Mouse (Mus musculus) limb, embryonic 10.5 days (tissue): ENCODE data around the gene Srsf10. TPM values are rescaled to one million over a fixed set of nuclear protein-coding genes. Genes with fewer than 3 reads are reported as not detected.

Experiments
- DNase-seq: peaks from one replicate; pipeline ENCODE4 v3.0.0-alpha.2; 2017; ENCODE audit warnings: low spot score
- H3K27ac ChIP-seq: fragments of 300-500 bp; sonication (generic); 2 replicates; pipeline ENCODE4 v1.5.1; 2016; ENCODE audit warnings: mild to moderate bottlenecking
- H3K27me3 ChIP-seq: fragments of 300-500 bp; sonication (generic); 2 replicates; pipeline ENCODE4 v1.6.1; 2016; ENCODE audit warnings: low read depth, mild to moderate bottlenecking; ENCODE audit not compliant: poor library complexity, severe bottlenecking
- H3K36me3 ChIP-seq: fragments of 300-500 bp; sonication (generic); 2 replicates; pipeline ENCODE4 v1.6.1; 2016; ENCODE audit warnings: mild to moderate bottlenecking, moderate library complexity
- H3K4me1 ChIP-seq: fragments of 300-500 bp; sonication (generic); 2 replicates; pipeline ENCODE4 v1.6.1; 2016
- H3K4me3 ChIP-seq: fragments of 300-500 bp; sonication (generic); 2 replicates; pipeline ENCODE4 v1.5.1; 2016; ENCODE audit warnings: mild to moderate bottlenecking, moderate library complexity
- H3K9me3 ChIP-seq: fragments of 300-500 bp; sonication (generic); replicated peaks from 2 replicates; pipeline ENCODE4 v1.6.1; 2016; ENCODE audit warnings: mild to moderate bottlenecking
- WGBS: fragments of 180-500 bp; shearing (Covaris S2); methylation state at CpG from one replicate; pipeline ENCODE4 v1.1.7; 2016; 5-methylcytosine and 5-hydroxymethylcytosine counted together
- polyA plus RNA-seq: library from polyadenylated mRNA; unstranded; fragments of >200 nt; fragmentation: Nextera tagmentation; extraction: Ambion mirVana; gene quantifications from 2 replicates; pipeline ENCODE4 v1.2.1, GENCODE M21; 2016

The Srsf10 gene
- polyA plus RNA-seq: 328 and 383 TPM in 2 replicates

DNA sequence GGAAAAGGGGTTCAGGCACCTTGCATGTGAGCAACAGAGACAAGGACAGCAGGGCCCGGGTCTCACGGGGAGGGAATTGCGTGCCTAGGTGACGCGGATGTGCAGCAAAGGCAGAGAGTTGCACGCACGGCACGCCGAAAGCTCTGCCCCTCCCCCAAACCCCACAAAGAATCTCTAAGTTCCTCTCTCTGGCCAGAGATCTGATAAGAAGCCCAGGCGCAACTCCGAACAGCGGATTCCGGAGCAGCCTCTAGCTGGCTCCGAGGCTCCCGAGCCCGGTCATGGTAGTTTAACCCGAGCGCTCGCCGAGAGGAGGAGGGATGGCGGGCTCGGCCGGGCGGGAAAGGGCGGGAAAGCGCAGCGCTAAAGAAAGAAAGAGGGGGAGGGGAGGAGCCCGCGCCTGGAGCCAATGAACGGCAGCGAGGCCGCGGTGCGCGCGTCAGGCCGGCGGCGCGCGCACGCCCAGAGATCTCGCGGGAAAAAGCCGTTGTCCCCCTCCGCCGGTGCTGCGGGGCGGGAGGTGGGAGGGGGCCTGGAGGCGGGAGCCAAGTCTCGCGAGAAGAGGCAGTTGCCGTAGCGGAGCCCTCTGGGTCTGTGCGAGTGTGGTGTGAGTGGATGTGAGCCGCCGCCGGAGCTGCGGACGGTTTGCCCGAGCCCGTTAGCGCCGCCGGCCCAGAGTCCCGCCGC lies at the start of gene Srsf10:
Srsf10 (plus strand) TSS at position 212 of the 687 bp plus-strand sequence.
- Histone ChIP-seq H3K4me3 (peak within 1 kb of the TSS; percentile 93), H3K27me3 (no peaks in the 10 kb centered on the region), H3K9me3 (no peaks in the 10 kb centered on the region), H3K36me3 (peaks cover 23% of the 10 kb centered on the region), H3K4me1 (peaks cover 32% of the 10 kb centered on the region), H3K27ac (peak within 1 kb of the TSS; percentile 100)
- under 1% methylated on average over 67 of the region's 67 CpGs for WGBS
- peak; percentile 99 for DNase-seq

DNA sequence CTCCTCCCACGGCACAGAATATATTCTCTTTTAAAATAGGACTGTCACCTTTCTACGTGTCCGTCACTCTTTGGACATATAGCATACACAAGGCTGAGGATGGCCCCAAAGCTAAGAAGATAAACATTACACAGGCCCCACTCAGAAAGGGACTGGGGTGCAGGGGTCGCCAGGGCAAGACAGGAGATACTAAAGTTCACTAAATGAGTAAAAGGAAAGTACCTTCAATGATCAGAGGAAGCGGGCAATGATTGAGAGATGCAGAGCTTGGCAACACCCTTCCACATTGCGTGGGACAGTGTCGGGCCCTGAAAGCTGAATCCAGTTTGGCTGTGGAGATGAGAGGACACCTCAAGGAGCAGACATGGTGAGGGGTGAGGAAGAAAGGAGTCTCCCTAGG lies 40.7 kb upstream of the Srsf10 start:
- 80% methylated on average over 7 of the region's 7 CpGs for WGBS
- H3K36me3 ChIP-seq: no peaks in the 10 kb centered on the region
- H3K4me1 ChIP-seq: no peaks in the 10 kb centered on the region
- H3K27ac ChIP-seq: no peak overlapping the region
- H3K27me3 ChIP-seq: no peaks in the 10 kb centered on the region
- no peak for DNase-seq
- H3K9me3 ChIP-seq: no peaks in the 10 kb centered on the region
- no peak overlapping the region for H3K4me3 ChIP-seq

DNA sequence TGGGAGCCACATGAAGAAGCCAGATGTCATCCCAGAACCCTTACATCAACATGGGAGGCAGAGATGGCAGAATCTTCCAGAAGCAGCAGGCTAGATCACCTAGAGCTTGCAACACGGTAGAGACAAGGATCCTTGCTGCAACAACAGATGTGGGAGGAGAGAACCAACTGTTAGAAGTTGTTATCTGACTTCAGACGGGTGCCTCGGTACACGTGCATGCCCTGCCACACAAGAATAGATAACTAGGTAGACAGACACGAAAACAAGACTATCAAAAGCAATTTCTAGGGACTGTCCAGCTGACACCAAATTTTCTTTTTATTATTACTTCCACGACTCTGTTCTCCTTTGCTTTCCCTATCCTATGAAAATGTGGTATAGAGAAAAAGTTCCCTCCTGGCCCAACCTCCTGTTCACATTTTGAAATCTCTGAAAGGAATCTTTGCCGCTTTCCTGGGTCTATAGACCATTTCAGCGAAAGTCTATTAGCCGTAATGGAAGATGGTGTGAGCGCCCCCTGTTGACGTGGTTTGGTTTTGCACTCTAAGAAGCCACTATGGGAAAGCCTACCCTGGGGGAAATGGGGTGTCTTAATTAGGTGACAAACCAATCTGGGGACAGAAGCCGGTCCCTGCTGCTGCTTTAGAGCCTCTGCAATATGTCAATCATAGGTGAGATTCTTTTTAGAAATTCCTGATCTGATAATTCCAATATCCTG lies 38.5 kb upstream of the Srsf10 start:
- peak; percentile 57 for DNase-seq

DNA sequence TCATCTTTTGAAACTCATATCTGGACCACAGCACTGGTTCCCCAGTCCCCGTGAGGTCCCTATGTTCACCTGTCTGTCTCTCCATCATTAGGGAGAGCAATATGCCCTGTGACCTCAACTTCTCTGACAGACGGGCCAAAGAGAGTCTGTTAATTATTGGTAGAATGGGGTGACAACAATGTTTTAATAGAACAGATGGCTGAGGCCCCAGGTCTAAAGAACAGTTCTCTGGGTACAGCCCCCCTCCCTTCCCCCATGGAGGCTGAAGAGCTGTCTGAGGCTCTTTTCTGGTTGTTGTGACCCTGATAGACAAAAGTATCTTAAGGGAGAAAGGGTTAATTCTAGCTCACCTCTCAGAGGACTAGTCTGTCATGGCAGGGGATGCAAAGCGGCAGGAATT lies 37.2 kb upstream of the Srsf10 start:
- Histone ChIP-seq H3K36me3 (no peaks in the 10 kb centered on the region), H3K4me1 (peaks cover 8% of the 10 kb centered on the region; the same call in 1 of the 2 replicates), H3K9me3 (no peaks in the 10 kb centered on the region), H3K4me3 (no peak overlapping the region), H3K27me3 (no peaks in the 10 kb centered on the region), H3K27ac (no peak overlapping the region)
- WGBS: 81% methylated on average over 3 of the region's 3 CpGs
- no peak for DNase-seq

More for the DNA sequence above, 38.5 kb upstream of the Srsf10 start:
- no peak overlapping the region for H3K27ac ChIP-seq
- H3K36me3 ChIP-seq: no peaks in the 10 kb centered on the region
- 48% methylated on average over 12 of the region's 12 CpGs for WGBS
- no peak overlapping the region for H3K4me3 ChIP-seq
- no peaks in the 10 kb centered on the region for H3K9me3 ChIP-seq
- H3K4me1 ChIP-seq: peaks cover 8% of the 10 kb centered on the region; the same call in 1 of the 2 replicates
- no peaks in the 10 kb centered on the region for H3K27me3 ChIP-seq

DNA sequence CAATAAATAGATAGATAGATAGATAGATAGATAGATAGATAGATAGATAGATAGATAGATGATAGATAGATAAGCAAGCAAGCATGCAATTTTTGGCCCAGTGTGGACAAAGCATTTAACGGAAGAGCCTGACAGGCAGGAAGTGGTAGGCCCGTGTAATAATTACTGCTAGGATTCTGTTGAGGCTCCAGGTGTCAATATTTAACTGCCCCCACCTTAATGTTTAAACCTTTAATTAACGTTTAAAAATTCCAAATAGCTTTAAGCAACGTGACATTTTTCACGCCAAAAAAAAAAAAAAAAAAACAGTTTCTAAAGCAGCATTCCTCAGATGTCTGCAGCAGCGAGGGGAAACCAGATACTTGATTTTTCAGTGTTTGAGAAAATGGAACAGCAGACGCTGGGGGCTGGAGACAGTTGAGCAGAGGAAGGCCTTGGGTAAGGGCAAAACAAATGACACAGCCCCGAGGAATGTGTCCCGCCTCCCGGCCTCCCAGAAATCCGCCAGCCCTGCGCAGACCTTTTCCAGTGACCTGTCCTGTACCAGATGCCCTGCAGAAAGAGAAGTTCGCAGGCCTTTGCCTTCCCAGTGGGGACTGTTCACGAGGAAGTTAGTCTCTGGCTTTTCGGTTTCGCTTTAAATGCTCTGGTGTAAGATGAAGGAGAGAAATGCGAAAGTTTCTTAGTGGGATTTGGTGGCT lies 35.6 kb upstream of the Srsf10 start:
- DNase-seq: peak; percentile 46
- H3K27me3 ChIP-seq: no peaks in the 10 kb centered on the region
- H3K36me3 ChIP-seq: no peaks in the 10 kb centered on the region
- H3K27ac ChIP-seq: peak overlapping the region; percentile 39; the same call in 1 of the 2 replicates
- 76% methylated on average over 17 of the region's 17 CpGs for WGBS
- no peaks in the 10 kb centered on the region for H3K9me3 ChIP-seq
- H3K4me3 ChIP-seq: no peak overlapping the region
- H3K4me1 ChIP-seq: peaks cover 8% of the 10 kb centered on the region

DNA sequence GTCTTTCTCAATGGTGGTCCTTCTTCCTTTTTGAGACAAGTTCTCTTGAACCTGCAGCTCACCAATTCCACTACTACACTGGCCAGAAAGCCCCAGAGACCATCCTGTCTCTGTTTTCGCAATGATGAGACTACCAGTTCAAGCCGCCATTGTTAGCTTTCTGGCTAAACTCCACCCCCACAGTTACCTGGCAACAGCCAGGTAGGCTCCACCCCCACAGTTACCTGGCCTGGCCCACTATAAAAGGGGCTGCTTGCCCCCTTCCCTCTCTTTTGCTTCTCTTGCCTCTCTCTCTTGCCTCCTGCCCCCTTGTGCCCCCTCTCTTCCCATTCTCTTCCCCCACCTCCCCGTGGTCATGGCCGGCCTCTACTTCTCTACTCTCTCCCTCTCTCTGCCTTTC lies 33.8 kb upstream of the Srsf10 start:
- no peak overlapping the region for H3K27ac ChIP-seq
- no peaks in the 10 kb centered on the region for H3K27me3 ChIP-seq
- H3K9me3 ChIP-seq: no peaks in the 10 kb centered on the region
- H3K36me3 ChIP-seq: no peaks in the 10 kb centered on the region
- no peak overlapping the region for H3K4me3 ChIP-seq
- 89% methylated on average over 4 of the region's 4 CpGs for WGBS
- H3K4me1 ChIP-seq: peaks cover 8% of the 10 kb centered on the region
- DNase-seq: no peak

DNA sequence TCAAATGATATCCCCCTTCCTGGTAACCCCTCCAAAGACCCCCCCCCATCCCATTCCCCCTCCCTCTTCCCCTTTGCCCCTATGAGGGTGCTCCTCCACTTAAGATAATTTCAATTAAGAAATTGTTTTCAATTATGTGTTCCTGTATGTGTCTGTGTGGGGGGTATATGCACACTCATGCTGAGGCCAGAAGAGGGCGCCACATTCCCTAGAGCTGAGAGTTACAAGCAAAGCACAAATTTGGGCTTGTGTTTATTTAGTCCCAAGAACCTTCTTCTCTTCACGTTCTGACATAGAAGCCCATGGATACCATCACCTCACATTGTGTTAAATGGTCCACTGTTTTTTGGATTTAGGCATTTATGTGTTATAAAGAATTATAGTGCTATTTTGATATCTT lies 32.2 kb upstream of the Srsf10 start:
- no peaks in the 10 kb centered on the region for H3K36me3 ChIP-seq
- no peaks in the 10 kb centered on the region for H3K9me3 ChIP-seq
- H3K4me3 ChIP-seq: no peak overlapping the region
- H3K27ac ChIP-seq: no peak overlapping the region
- 79% methylated on average over 2 of the region's 2 CpGs for WGBS
- H3K27me3 ChIP-seq: no peaks in the 10 kb centered on the region
- no peak for DNase-seq
- H3K4me1 ChIP-seq: peaks cover 9% of the 10 kb centered on the region

DNA sequence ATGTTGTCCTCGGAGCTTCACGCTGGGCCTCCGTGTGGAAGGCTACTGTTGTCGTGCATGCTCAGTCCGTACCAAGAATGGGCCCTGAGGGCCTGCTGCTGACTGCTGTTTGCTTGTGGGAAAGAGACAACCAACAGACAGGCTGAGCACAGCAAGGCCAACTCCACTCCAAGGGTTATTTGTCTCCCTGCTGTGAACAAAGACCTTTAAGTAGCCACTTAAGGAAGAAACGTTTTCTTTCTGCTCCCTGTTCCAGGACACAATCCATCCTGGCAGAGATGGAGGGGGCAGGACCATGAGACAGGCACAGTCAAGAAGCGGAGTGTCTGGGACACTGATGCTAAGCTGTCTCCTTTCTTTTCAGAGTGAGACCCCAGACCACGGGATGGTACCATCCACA lies 31.3 kb upstream of the Srsf10 start:
- Histone ChIP-seq H3K9me3 (no peaks in the 10 kb centered on the region), H3K27ac (no peak overlapping the region), H3K4me1 (peaks cover 17% of the 10 kb centered on the region), H3K27me3 (no peaks in the 10 kb centered on the region), H3K4me3 (no peak overlapping the region), H3K36me3 (no peaks in the 10 kb centered on the region)
- 68% methylated on average over 8 of the region's 8 CpGs for WGBS
- DNase-seq: no peak

DNA sequence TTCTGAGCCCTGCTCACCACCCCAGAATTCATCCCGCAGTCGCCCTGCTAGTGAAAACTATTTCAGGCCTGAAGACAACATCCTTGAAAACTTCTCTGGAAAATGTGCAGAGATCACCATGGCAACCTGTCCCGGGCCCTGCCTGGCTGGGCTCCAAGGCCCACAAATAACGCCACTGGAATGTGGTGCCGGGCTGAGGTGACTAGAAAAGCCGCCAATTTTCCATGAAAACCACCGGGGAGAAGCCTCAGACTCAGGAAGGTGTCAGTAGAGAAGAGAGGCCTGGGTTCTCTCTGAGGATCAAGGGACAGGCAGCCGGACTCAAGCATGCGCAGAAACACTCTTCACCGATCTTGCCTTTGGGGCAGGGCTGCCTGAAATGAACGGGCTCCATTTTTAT lies 27.1 kb upstream of the Srsf10 start:
- peak overlapping the region; percentile 82 for H3K27ac ChIP-seq
- H3K9me3 ChIP-seq: no peaks in the 10 kb centered on the region
- DNase-seq: peak; percentile 67
- WGBS: 49% methylated on average over 11 of the region's 11 CpGs
- H3K4me1 ChIP-seq: peaks cover 16% of the 10 kb centered on the region
- H3K4me3 ChIP-seq: no peak overlapping the region
- H3K36me3 ChIP-seq: no peaks in the 10 kb centered on the region
- H3K27me3 ChIP-seq: no peaks in the 10 kb centered on the region

DNA sequence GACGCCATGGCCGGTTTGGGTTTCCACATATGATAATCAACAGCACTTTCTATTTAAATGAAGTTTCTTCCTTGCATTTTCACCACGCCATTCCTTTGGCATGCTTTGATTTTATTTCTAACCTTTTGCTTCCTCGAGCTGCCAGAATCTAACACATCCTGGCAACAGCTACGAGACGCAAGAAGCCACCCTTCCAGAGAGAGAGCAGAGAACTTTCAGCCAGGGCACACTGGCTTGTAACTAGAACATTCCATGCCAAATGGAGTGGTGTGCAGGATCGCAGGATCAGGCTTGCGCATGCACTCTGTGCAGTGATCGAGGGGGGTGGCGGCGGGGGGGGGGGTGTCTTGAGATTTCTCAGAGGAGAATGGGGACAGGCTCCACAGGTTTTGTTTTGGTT lies 23.5 kb upstream of the Srsf10 start:
- Histone ChIP-seq H3K4me1 (peaks cover 22% of the 10 kb centered on the region), H3K4me3 (no peak overlapping the region), H3K27ac (peak overlapping the region; percentile 19; the same call in 1 of the 2 replicates), H3K9me3 (no peaks in the 10 kb centered on the region), H3K36me3 (no peaks in the 10 kb centered on the region), H3K27me3 (no peaks in the 10 kb centered on the region)
- no peak for DNase-seq
- WGBS: 88% methylated on average over 11 of the region's 11 CpGs

DNA sequence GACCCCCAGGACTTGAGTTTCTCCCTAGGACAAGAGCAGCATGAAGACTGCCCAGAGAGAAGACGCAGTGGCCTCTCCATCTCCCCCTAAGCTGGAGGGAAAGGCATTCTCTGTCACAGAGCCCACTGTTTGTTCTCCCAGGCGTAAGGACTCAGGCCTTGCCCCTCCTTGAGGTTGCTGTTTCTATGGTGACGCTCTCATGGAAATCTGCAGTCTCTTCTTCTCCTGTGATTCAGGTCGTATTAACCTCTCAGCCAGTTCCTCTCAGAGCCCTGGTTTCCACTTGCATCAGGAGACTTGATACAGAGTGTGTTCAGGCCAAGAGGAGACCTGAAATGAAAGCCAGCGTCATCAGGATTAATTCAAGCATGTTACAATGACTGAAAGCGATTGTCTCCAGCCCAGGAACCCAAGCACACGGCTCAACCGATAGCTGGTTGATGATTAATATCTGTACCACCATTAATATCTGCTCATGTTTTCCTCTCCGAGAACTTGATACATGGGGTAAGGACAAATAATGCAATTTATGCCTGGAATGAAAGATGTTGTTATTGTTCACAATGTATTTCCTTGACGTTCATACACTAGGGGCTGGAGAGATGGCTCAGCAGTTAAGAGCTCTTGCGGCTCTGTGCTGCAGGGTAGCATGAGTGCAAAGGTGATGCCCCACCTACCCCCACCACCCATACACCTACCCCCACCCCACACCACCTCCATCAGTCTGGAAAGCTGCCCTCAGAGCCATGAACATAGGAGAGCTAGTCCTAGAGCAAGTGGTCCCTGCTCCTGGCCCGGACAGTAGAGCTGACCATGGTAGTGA lies 22.0 kb upstream of the Srsf10 start:
- Histone ChIP-seq H3K36me3 (no peaks in the 10 kb centered on the region), H3K27ac (no peak overlapping the region), H3K4me1 (peaks cover 19% of the 10 kb centered on the region), H3K4me3 (no peak overlapping the region), H3K27me3 (no peaks in the 10 kb centered on the region), H3K9me3 (no peaks in the 10 kb centered on the region)
- 80% methylated on average over 12 of the region's 12 CpGs for WGBS
- no peak for DNase-seq

DNA sequence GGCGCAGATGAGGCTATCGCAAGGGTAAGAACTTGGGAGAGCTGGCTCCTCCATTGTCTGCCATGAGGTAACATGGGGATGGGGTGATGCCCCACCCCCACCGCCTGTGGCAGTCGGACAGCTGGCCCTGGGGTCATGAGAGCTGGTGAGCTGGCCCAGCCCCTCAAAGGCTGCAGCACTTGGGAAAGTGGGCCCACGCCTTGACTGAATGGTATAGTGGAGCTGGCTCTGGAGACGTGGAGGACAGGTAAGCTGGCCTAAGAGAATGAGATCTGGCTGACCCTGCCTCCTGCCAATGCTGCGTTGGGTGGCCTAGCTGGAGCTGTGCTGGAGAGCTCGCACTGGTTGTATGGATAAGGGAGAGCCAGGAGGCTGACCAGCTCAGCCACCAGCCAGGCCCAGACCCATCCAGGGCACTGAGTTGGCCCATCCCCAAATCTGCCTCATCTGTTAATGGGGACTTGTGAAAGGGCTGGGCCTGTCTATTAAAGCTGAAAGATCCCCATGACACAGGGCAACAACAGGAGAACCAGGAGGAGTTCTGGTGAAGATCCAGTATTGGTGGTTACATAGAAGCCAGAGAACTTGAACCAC lies 21.3 kb upstream of the Srsf10 start:
- Histone ChIP-seq H3K9me3 (no peaks in the 10 kb centered on the region), H3K27me3 (no peaks in the 10 kb centered on the region), H3K4me3 (no peak overlapping the region), H3K27ac (no peak overlapping the region), H3K36me3 (no peaks in the 10 kb centered on the region), H3K4me1 (peaks cover 17% of the 10 kb centered on the region)
- no peak for DNase-seq
- 86% methylated on average over 8 of the region's 8 CpGs for WGBS
